Mouse (Mus musculus) adrenal gland, postnatal 36 days (tissue): ENCODE results near the gene Afg3l1. TPM values are rescaled to one million over a fixed set of nuclear protein-coding genes. Genes with fewer than 3 reads are reported as not detected.
"Not testable (repeated sequence)": the region's sequence is repeated elsewhere in the genome, so short reads cannot be mapped to it uniquely, and the experiment has no call there.

ENCODE experiments used
- DNase-seq, 2 experiments: peaks; one replicate each; pipeline ENCODE4 v3.0.0; 2021; ENCODE audit warnings: mixed read lengths in 1 of 2
- total RNA-seq, 2 experiments: library from RNA; stranded (reverse); gene quantifications; 2 replicates each; pipeline ENCODE4 v1.2.3; 2021

The Afg3l1 gene
- total RNA-seq, 2 experiments from 2014 or later, result 64.2 TPM

GRCm38 (mm10) chr8:123514781-123515539 is 37.3 kb downstream of the Afg3l1 start, which contains the start of gene Dbndd1:
Dbndd1 (minus strand) TSS chr8:123515463.
- peak; percentile 35 to 62 for DNase-seq

GRCm38 (mm10) chr8:123515540-123515897 is 37.8 kb downstream of the Afg3l1 start:
- peak in 1 of 2 experiments; percentile 19 for DNase-seq

- DNase-seq, result peak; percentile 88 to 91
Observed at GRCm38 (mm10) chr8:123516596-123516995, 38.9 kb downstream of the Afg3l1 start.

- no peak for DNase-seq
Observed at GRCm38 (mm10) chr8:123518172-123518571, 40.5 kb downstream of the Afg3l1 start.

- DNase-seq, result peak; percentile 91 to 92
Observed at GRCm38 (mm10) chr8:123518667-123519066, 41.0 kb downstream of the Afg3l1 start, which contains the start of gene Gas8. Gas8 (plus strand) TSS chr8:123518834.

- DNase-seq, result not testable (repeated sequence)
Observed at GRCm38 (mm10) chr8:123520048-123520447, 42.3 kb downstream of the Afg3l1 start.

- DNase-seq, result no peak
Observed at GRCm38 (mm10) chr8:123527720-123528489, 50.2 kb downstream of the Afg3l1 start.

- no peak for DNase-seq
Observed at GRCm38 (mm10) chr8:123536242-123536989, 58.7 kb downstream of the Afg3l1 start.

- DNase-seq, result no peak
Observed at GRCm38 (mm10) chr8:123536990-123537380, 59.3 kb downstream of the Afg3l1 start.

- not testable (repeated sequence) for DNase-seq
Observed at GRCm38 (mm10) chr8:123537641-123538040, 59.9 kb downstream of the Afg3l1 start.

Other genes with a start within 250 kb of the Afg3l1 start
- gene Spata2l, start 241.7 kb upstream of the Afg3l1 start, total RNA-seq, result 10 to 100 TPM; 16.8 to 21.4 TPM
- gene Zfp276, start 223.7 kb upstream of the Afg3l1 start, total RNA-seq, result 10 to 100 TPM; 19.4 to 27.9 TPM
- 10 to 100 TPM; 21.1 to 28.1 TPM for gene Vps9d1, start 223.6 kb upstream of the Afg3l1 start, total RNA-seq
- 10 to 100 TPM in 1 of 2 experiments, 1 to 10 TPM in 1; 1.9 to 10.5 TPM for gene Fanca, start 159.3 kb upstream of the Afg3l1 start, total RNA-seq
- gene Spire2, start 145.2 kb upstream of the Afg3l1 start, total RNA-seq, result 1 to 10 TPM; 1.1 to 1.4 TPM
- gene Tcf25, start 104.2 kb upstream of the Afg3l1 start, total RNA-seq, result 100 to 1,000 TPM; 213 to 255 TPM
- not detected for gene Mc1r, start 70.8 kb upstream of the Afg3l1 start, total RNA-seq
- 1 to 10 TPM; 4.5 to 4.7 TPM for gene Tubb3, start 66.5 kb upstream of the Afg3l1 start, total RNA-seq
- 10 to 100 TPM; 21.7 to 32.6 TPM for gene Def8, start 54.4 kb upstream of the Afg3l1 start, total RNA-seq
- under 1 TPM in 1 of 2 experiments, not detected in 1; 0.43 TPM for gene Dbndd1, start 37.6 kb downstream of the Afg3l1 start, total RNA-seq
- 10 to 100 TPM; 12.1 to 14.7 TPM for gene Gas8, start 40.9 kb downstream of the Afg3l1 start, total RNA-seq
- gene Rhou, start 176.0 kb downstream of the Afg3l1 start, total RNA-seq, result 10 to 100 TPM; 40.8 to 55.7 TPM